Mouse (Mus musculus): ENCODE measurements around the gene Apaf1. TPM values are rescaled to one million over a fixed set of nuclear protein-coding genes. Genes with fewer than 3 reads are reported as not detected.

Apaf1 gene
- 4.7 TPM for polyA plus RNA-seq (2015; fragmentation: Illumina TruSeq; extraction: RNeasy Lipid Tissue Mini Kit (QIAGEN cat#74804); ENCODE audit: insufficient read depth, low read depth, low replicate concordance)

GRCm38 (mm10) chr10:91082550-91083392, at the start of gene Apaf1, which contains the start of gene Ikbip:
TSS of gene Apaf1 (minus strand) at chr10:91082770.
TSS of gene Ikbip (plus strand) at chr10:91082940.

GRCm38 (mm10) chr10:91123828-91124822, 41.6 kb upstream of the Apaf1 start, which contains the start of gene Slc25a3:
TSS of gene Slc25a3 (minus strand) at chr10:91124059.

Other genes starting within 250 kb of the Apaf1 start
- 7.1 TPM for gene Ikbip, start 170 bp upstream of the Apaf1 start, polyA plus RNA-seq (2015; fragmentation: Illumina TruSeq; extraction: RNeasy Lipid Tissue Mini Kit (QIAGEN cat#74804); ENCODE audit: insufficient read depth, low read depth, low replicate concordance)
- gene Slc25a3, start 41.3 kb upstream of the Apaf1 start, polyA plus RNA-seq (2015; fragmentation: Illumina TruSeq; extraction: RNeasy Lipid Tissue Mini Kit (QIAGEN cat#74804); ENCODE audit: insufficient read depth, low read depth, low replicate concordance) = 149 TPM
- 23.6 TPM for gene Tmpo, start 98.5 kb upstream of the Apaf1 start, polyA plus RNA-seq (2015; fragmentation: Illumina TruSeq; extraction: RNeasy Lipid Tissue Mini Kit (QIAGEN cat#74804); ENCODE audit: insufficient read depth, low read depth, low replicate concordance)

Data from pancreas, adult 10 weeks (tissue).